Mouse (Mus musculus): ENCODE results near the gene Bcl7a. TPM values are rescaled to one million over a fixed set of nuclear protein-coding genes. Genes with fewer than 3 reads are reported as not detected.
A peak's percentile ranks its signal among the peaks of the same experiment; 100 is the strongest.

The Bcl7a gene
- polyA plus RNA-seq, 1 experiment from 2014 or later = 41.7 TPM

- Histone ChIP-seq H3K27me3 (replicated peaks; ENCODE audit: low read depth, poor library complexity, severe bottlenecking) (no peaks in the 10 kb centered on the region; the same call in 1 of the 2 replicates), H3K9me3 (no peaks in the 10 kb centered on the region), H3K36me3 (replicated peaks) (no peaks in the 10 kb centered on the region), H3K27ac (replicated peaks) (no peak overlapping the region), H3K4me3 (no peak overlapping the region), H3K4me1 (peaks cover 44% of the 10 kb centered on the region)
- DNase-seq (ENCODE audit: low spot score) = no peak
- WGBS = 77% methylated on average over 12 of the region's 12 CpGs
Measured at GRCm38 (mm10) chr5:123313058-123313630, 30.5 kb upstream of the Bcl7a start.

- 53% methylated on average over 11 of the region's 11 CpGs for WGBS
- H3K27me3 ChIP-seq (replicated peaks; ENCODE audit: low read depth, poor library complexity, severe bottlenecking) = no peaks in the 10 kb centered on the region; the same call in 1 of the 2 replicates
- no peak for DNase-seq (ENCODE audit: low spot score)
- H3K27ac ChIP-seq (replicated peaks) = peak overlapping the region; percentile 37; the same call in 1 of the 2 replicates
- H3K4me3 ChIP-seq = no peak overlapping the region
- H3K9me3 ChIP-seq = no peaks in the 10 kb centered on the region
- peaks cover 47% of the 10 kb centered on the region for H3K4me1 ChIP-seq
- no peaks in the 10 kb centered on the region for H3K36me3 ChIP-seq (replicated peaks)
Measured at GRCm38 (mm10) chr5:123313851-123314380, 29.7 kb upstream of the Bcl7a start.

DNA sequence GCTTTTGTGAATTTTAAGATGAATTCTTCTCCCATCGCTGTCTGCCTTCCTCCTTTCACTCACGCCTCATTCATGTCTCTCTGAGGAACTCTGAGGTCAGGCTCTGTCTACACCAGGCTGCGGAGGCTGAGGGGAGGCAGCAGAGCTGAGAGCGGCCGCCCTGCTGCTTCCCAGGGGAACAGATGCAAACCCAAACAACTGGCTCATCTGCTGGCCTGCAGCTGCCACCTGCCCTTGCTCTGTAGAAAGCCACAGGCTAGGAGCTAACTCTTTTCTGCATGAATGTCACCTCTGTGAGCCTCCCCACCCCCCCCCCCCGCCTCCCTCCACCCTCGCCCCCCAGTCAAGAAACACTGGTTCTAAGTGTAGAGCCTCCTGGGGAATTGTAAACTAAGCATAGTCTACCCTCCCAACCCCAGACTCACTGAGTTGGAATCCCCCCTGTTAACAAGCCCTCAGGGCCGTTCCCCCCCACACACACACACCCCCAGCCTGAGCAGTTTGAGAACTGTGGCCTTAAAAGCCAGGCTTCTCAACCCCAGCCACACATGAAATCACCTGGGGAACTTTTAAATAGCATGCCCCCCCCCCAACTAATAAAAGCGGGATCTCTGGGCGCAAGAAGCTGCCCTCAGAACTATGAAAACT is 28.3 kb upstream of the Bcl7a start:
- H3K27ac ChIP-seq (replicated peaks) = peak overlapping the region; percentile 61
- peak; percentile 46 for DNase-seq (ENCODE audit: low spot score)
- H3K36me3 ChIP-seq (replicated peaks) = no peaks in the 10 kb centered on the region
- no peaks in the 10 kb centered on the region for H3K27me3 ChIP-seq (replicated peaks; ENCODE audit: low read depth, poor library complexity, severe bottlenecking)
- H3K4me1 ChIP-seq = peaks cover 37% of the 10 kb centered on the region
- H3K9me3 ChIP-seq = no peaks in the 10 kb centered on the region
- H3K4me3 ChIP-seq = no peak overlapping the region
- WGBS = 35% methylated on average over 10 of the region's 10 CpGs

GRCm38 (mm10) chr5:123317992-123318391 is 25.6 kb upstream of the Bcl7a start:
- H3K27ac ChIP-seq (replicated peaks) = 0 out of 2 replicates have a peak overlapping the region, but pooled peaks have one; percentile 2
- H3K9me3 ChIP-seq = no peaks in the 10 kb centered on the region
- no peaks in the 10 kb centered on the region for H3K36me3 ChIP-seq (replicated peaks)
- 32% methylated on average over 6 of the region's 6 CpGs for WGBS
- H3K4me3 ChIP-seq = peak overlapping the region; percentile 39
- H3K27me3 ChIP-seq (replicated peaks; ENCODE audit: low read depth, poor library complexity, severe bottlenecking) = no peaks in the 10 kb centered on the region
- H3K4me1 ChIP-seq = peaks cover 33% of the 10 kb centered on the region
- DNase-seq (ENCODE audit: low spot score) = peak; percentile 29

DNA sequence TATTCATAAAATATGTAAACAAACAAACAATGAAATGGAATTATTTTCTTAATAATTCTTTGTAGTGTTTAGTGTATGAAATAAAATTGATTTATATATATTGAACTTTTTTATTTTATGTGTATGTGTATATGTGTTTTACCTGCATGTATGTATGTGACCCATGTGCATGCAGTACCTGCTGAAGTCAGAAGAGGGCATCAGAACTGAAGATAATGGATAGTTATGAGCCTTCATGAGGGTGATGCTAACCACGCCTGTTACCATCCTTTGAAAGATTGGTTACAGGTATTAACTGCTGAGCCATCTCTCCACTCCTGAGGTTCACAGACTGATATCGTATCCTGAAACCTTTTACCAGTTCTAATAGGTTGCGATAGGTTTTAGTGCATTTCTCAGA is 23.5 kb upstream of the Bcl7a start:
- Histone ChIP-seq H3K4me1 (peaks cover 30% of the 10 kb centered on the region), H3K9me3 (no peaks in the 10 kb centered on the region), H3K27me3 (replicated peaks; ENCODE audit: low read depth, poor library complexity, severe bottlenecking) (no peaks in the 10 kb centered on the region), H3K36me3 (replicated peaks) (no peaks in the 10 kb centered on the region), H3K27ac (replicated peaks) (no peak overlapping the region), H3K4me3 (no peak overlapping the region)
- DNase-seq (ENCODE audit: low spot score) = no peak
- WGBS = 95% methylated on average over 3 of the region's 3 CpGs

DNA sequence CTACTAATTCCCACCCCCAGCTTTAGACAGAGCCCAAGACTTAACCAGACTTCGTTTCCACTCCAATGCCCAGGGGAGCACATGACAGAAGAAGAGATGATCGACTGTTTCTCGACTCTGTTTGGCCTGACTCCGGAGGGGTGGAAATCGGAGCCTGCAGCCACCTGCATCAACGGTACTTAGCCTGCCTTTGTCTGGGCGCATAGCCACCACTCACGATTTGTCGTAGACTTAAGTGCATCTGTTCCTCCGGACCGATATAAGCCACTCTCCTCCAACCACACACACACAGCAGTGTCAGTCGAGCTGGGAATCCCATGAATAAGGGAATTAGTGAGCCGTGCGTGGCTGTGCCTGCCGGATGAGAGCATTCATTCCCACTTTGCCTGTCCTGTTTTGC is 19.4 kb upstream of the Bcl7a start:
- peak overlapping the region; percentile 75 for H3K27ac ChIP-seq (replicated peaks)
- WGBS = 24% methylated on average over 15 of the region's 15 CpGs

DNA sequence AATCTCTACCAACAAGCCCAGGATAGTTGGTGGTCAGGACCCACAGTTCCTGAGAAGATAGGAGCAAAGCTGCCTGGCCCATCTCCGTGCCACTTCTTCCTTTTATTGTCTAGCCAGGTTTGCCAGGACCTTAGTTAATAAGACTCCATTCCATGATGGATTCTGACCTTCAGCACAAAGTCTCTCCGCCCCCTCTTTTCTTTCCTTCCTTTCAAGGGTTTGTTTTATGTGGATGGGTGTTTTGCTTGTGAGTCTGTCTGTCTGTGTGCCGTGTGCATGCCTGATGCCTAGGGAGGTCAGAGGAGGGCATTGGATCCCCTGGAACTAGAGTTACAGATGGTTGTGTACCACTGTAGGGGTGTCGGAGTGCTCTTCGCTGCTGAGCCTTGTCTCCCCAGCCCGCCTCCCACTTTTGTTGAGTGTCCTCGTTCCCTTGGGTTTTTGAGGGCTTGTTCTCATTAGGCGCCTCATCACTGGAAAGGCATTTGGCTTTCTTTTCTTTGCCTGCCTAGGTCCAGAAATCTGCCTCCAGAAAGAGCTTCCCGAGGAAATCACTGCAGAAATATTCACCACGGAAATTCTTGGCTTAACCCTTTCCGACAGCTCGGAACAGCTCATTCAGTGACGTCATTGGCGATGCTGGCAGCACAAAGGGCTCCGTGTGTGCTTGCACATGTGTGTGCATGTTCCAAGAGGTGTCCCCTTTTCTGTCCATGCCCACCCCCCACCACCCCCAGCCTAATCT is 17.5 kb upstream of the Bcl7a start:
- Histone ChIP-seq H3K4me1 (peaks cover 23% of the 10 kb centered on the region), H3K4me3 (no peak overlapping the region), H3K27ac (replicated peaks) (0 out of 2 replicates have a peak overlapping the region, but pooled peaks have one; percentile 35), H3K27me3 (replicated peaks; ENCODE audit: low read depth, poor library complexity, severe bottlenecking) (no peaks in the 10 kb centered on the region), H3K9me3 (no peaks in the 10 kb centered on the region), H3K36me3 (replicated peaks) (no peaks in the 10 kb centered on the region)
- WGBS = 74% methylated on average over 15 of the region's 15 CpGs
- no peak for DNase-seq (ENCODE audit: low spot score)

More for the DNA sequence above, 19.4 kb upstream of the Bcl7a start:
- peaks cover 23% of the 10 kb centered on the region for H3K4me1 ChIP-seq
- no peaks in the 10 kb centered on the region for H3K9me3 ChIP-seq
- H3K4me3 ChIP-seq = peak overlapping the region; percentile 23; the same call in 1 of the 2 replicates
- DNase-seq (ENCODE audit: low spot score) = peak; percentile 57
- no peaks in the 10 kb centered on the region for H3K27me3 ChIP-seq (replicated peaks; ENCODE audit: low read depth, poor library complexity, severe bottlenecking)
- no peaks in the 10 kb centered on the region for H3K36me3 ChIP-seq (replicated peaks)

- WGBS = 84% methylated on average over 9 of the region's 9 CpGs
- H3K4me1 ChIP-seq = peaks cover 23% of the 10 kb centered on the region
- H3K36me3 ChIP-seq (replicated peaks) = no peaks in the 10 kb centered on the region
- H3K27me3 ChIP-seq (replicated peaks; ENCODE audit: low read depth, poor library complexity, severe bottlenecking) = no peaks in the 10 kb centered on the region
- H3K4me3 ChIP-seq = no peak overlapping the region
- no peaks in the 10 kb centered on the region for H3K9me3 ChIP-seq
- DNase-seq (ENCODE audit: low spot score) = no peak
- 0 out of 2 replicates have a peak overlapping the region, but pooled peaks have one; percentile 51 for H3K27ac ChIP-seq (replicated peaks)
Measured at GRCm38 (mm10) chr5:123326751-123327148, 16.9 kb upstream of the Bcl7a start.

DNA sequence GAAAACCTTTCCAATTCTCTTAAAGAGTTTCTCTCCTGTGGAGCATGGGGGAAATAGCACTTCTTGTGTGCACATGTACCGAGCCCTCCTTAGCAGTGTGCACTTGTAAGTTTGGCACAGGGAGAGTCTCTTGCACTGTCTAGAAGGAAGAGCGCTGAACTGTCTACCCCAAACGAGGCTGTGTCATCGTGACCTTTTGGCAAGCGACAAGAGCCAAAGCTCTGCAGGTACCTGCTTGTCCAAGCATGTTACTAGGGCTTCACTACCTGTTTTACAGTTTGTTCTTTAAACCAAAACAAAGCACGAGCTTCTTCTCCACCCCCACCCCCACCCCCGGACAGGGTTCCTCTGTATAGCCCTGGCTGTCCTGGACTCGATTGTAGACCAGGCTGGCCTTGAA is 15.9 kb upstream of the Bcl7a start:
- 85% methylated on average over 8 of the region's 8 CpGs for WGBS
- no peak overlapping the region for H3K27ac ChIP-seq (replicated peaks)
- no peaks in the 10 kb centered on the region for H3K9me3 ChIP-seq
- H3K36me3 ChIP-seq (replicated peaks) = no peaks in the 10 kb centered on the region
- no peak for DNase-seq (ENCODE audit: low spot score)
- peaks cover 23% of the 10 kb centered on the region for H3K4me1 ChIP-seq
- no peaks in the 10 kb centered on the region for H3K27me3 ChIP-seq (replicated peaks; ENCODE audit: low read depth, poor library complexity, severe bottlenecking)
- H3K4me3 ChIP-seq = no peak overlapping the region

DNA sequence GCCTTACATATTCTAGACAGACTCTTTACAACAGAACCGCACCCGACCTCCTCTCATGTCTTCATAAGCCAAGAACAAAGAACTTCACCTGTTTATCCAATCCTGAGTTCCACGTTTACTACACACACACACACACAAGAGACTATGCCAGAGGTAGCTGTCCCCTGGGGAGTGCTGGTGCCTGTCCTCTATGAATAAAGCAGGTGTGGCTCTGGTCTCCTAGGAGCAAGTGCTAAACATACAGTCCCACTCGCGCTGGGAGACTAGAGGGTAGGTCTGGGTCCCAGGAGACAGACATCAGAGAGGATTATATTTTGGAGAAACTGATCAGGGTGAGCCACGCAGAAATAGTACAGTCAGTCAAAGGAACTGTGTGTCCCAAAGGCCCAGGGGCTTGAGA is 10.1 kb upstream of the Bcl7a start:
- 88% methylated on average over 6 of the region's 6 CpGs for WGBS
- Histone ChIP-seq H3K27ac (replicated peaks) (no peak overlapping the region), H3K36me3 (replicated peaks) (no peaks in the 10 kb centered on the region), H3K9me3 (no peaks in the 10 kb centered on the region), H3K4me1 (peaks cover 10% of the 10 kb centered on the region), H3K4me3 (no peak overlapping the region), H3K27me3 (replicated peaks; ENCODE audit: low read depth, poor library complexity, severe bottlenecking) (no peaks in the 10 kb centered on the region; the same call in 1 of the 2 replicates)
- no peak for DNase-seq (ENCODE audit: low spot score)

DNA sequence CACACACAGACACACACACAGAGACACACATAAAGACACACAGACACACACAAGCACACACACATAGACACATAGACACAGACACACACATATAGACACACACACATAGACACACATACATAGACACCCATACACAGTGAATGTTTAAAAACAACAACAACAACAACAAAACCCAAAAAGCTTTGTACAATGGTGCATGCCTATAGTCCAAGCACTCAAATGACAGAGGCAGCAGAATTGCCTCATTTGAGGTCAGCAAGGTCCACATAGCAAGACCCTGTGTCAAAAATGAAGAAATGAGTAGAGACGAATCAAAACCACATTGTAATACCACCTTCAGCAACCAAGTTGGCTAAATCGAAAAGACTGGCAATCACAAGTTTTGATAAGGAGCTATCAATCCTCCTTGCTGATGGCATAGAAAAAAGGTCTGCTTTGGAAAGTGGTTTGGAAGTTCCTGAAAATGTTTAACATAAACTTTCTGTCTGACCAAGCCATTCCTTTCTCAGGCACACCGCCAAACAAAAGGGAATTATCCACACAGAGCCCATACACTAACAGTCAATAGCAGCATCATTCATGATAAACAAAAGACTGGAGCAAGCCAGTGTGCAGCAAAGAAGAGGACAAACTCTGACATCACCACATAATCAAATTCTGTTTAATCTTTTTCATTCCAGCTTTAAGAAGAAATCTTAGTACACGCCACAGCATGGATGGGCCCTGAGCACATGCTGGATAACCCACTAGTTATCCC is 7.3 kb upstream of the Bcl7a start:
- Histone ChIP-seq H3K36me3 (replicated peaks) (no peaks in the 10 kb centered on the region), H3K27ac (replicated peaks) (no peak overlapping the region), H3K27me3 (replicated peaks; ENCODE audit: low read depth, poor library complexity, severe bottlenecking) (no peaks in the 10 kb centered on the region; the same call in 1 of the 2 replicates), H3K4me1 (peaks cover 10% of the 10 kb centered on the region), H3K4me3 (no peak overlapping the region), H3K9me3 (no peaks in the 10 kb centered on the region)
- no peak for DNase-seq (ENCODE audit: low spot score)
- 77% methylated on average over 4 of the region's 4 CpGs for WGBS

DNA sequence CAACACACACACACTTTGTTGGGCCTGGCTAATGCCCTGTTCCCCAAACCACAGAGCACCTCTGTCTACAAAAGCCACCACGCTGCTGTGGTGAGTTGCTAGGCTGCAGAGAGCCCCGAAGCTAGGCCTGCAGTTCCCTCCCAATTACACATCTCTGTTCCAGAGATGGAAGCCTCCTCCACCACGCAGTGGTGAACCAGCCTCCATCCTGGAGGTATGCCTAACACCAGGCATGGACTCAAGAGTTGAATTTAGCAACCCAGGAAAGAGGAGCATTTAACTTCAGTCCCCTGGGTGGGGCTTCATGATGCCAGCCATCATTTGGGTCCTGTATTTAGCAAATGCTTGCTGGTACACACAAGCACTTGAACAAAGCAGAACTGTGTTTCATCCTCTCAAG is 5.2 kb upstream of the Bcl7a start:
- WGBS = 76% methylated on average over 3 of the region's 3 CpGs
- Histone ChIP-seq H3K27ac (replicated peaks) (no peak overlapping the region), H3K4me3 (no peak overlapping the region), H3K27me3 (replicated peaks; ENCODE audit: low read depth, poor library complexity, severe bottlenecking) (no peaks in the 10 kb centered on the region; the same call in 1 of the 2 replicates), H3K9me3 (no peaks in the 10 kb centered on the region), H3K4me1 (peaks cover 13% of the 10 kb centered on the region), H3K36me3 (replicated peaks) (no peaks in the 10 kb centered on the region)
- DNase-seq (ENCODE audit: low spot score) = no peak

Data from embryonic facial prominence, embryonic 10.5 days (tissue).